Mouse (Mus musculus) embryonic facial prominence, embryonic 12.5 days (tissue): ENCODE results near the gene Focad. TPM values are rescaled to one million over a fixed set of nuclear protein-coding genes. Genes with fewer than 3 reads are reported as not detected.

Experiments
- ATAC-seq: fragments of 200-750 bp; cut with Nextera tagmentation; 2 replicates; pipeline ENCODE4 v1.8.0; 2017; ENCODE audit not compliant: insufficient number of reproducible peaks, insufficient read depth, low FRiP score, low TSS enrichment
- H3K27ac ChIP-seq: fragments of 300-500 bp; sonication (generic); 2 replicates; pipeline ENCODE4 v1.5.1; 2016; ENCODE audit warnings: mild to moderate bottlenecking
- H3K27me3 ChIP-seq: fragments of 300-500 bp; sonication (generic); 2 replicates; pipeline ENCODE4 v1.6.1; 2016; ENCODE audit warnings: mild to moderate bottlenecking, moderate library complexity
- H3K36me3 ChIP-seq: fragments of 300-500 bp; sonication (generic); 2 replicates; pipeline ENCODE4 v1.6.1; 2016; ENCODE audit warnings: mild to moderate bottlenecking
- H3K4me1 ChIP-seq: fragments of 300-500 bp; sonication (generic); 2 replicates; pipeline ENCODE4 v1.6.1; 2016
- H3K4me2 ChIP-seq: fragments of 300-500 bp; sonication (generic); replicated peaks from 2 replicates; pipeline ENCODE4 v1.6.1; 2016; ENCODE audit warnings: mild to moderate bottlenecking, moderate library complexity
- H3K4me3 ChIP-seq: fragments of 300-500 bp; sonication (generic); 2 replicates; pipeline ENCODE4 v1.5.1; 2016; ENCODE audit warnings: mild to moderate bottlenecking
- H3K9ac ChIP-seq: fragments of 300-500 bp; sonication (generic); 2 replicates; pipeline ENCODE4 v1.6.1; 2016; ENCODE audit warnings: mild to moderate bottlenecking, moderate library complexity
- H3K9me3 ChIP-seq: fragments of 300-500 bp; sonication (generic); 2 replicates; pipeline ENCODE4 v1.6.1; 2016; ENCODE audit warnings: mild to moderate bottlenecking, moderate library complexity
- WGBS: fragments of 180-500 bp; shearing (Covaris S2); methylation state at CpG from one replicate; pipeline ENCODE4 v1.1.7; 2016; 5-methylcytosine and 5-hydroxymethylcytosine counted together
- polyA plus RNA-seq: library from polyadenylated mRNA; unstranded; fragments of >200 nt; fragmentation: Nextera tagmentation; extraction: Ambion mirVana; gene quantifications from 2 replicates; pipeline ENCODE4 v1.2.1, GENCODE M21; 2016

Gene Focad
- polyA plus RNA-seq, 1 experiment from 2014 or later = 15.4 TPM

GRCm38 (mm10) chr4:88276058-88276734, 181.8 kb downstream of the Focad start:
- no peak overlapping the region for H3K9ac ChIP-seq
- WGBS = 77% methylated on average over 4 of the region's 4 CpGs
- H3K27ac ChIP-seq = no peak overlapping the region
- H3K27me3 ChIP-seq = no peaks in the 10 kb centered on the region
- H3K4me2 ChIP-seq = no peak overlapping the region
- H3K4me1 ChIP-seq = peaks cover 17% of the 10 kb centered on the region
- H3K4me3 ChIP-seq = no peak overlapping the region
- ATAC-seq = no peak
- H3K9me3 ChIP-seq = no peaks in the 10 kb centered on the region
- no peaks in the 10 kb centered on the region for H3K36me3 ChIP-seq

- no peak for ATAC-seq
- no peak overlapping the region for H3K9ac ChIP-seq
- 79% methylated on average over 2 of the region's 2 CpGs for WGBS
Observed at GRCm38 (mm10) chr4:88278524-88278923, 184.1 kb downstream of the Focad start.

DNA sequence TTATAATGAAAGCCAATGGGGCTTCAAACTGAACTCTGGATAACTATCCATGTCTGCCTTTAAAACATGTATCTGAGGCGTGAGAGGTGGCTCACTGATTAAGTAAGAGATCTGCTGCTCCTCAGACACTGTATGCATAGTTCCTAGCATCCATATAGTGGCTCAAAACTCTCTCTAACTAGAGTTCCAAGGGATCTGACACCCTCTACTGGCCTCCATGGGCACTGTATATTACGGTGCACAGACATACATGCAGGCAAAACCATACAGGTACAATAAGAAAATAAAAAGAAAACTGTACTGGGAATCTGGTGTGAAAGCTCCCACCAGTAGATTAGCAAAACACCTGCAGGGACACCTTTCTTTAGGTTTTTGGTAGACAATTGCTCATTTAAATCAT, 186.1 kb downstream of the Focad start:
- 88% methylated on average over 2 of the region's 2 CpGs for WGBS
- H3K4me2 ChIP-seq = no peak overlapping the region

More at GRCm38 (mm10) chr4:88278524-88278923, 184.1 kb downstream of the Focad start:
- no peaks in the 10 kb centered on the region for H3K27me3 ChIP-seq
- H3K4me1 ChIP-seq = peaks cover 17% of the 10 kb centered on the region
- no peak overlapping the region for H3K4me2 ChIP-seq
- no peaks in the 10 kb centered on the region for H3K9me3 ChIP-seq
- H3K4me3 ChIP-seq = no peak overlapping the region
- no peaks in the 10 kb centered on the region for H3K36me3 ChIP-seq
- H3K27ac ChIP-seq = no peak overlapping the region

GRCm38 (mm10) chr4:88295537-88295936, 201.1 kb downstream of the Focad start:
- no peaks in the 10 kb centered on the region for H3K36me3 ChIP-seq
- no peaks in the 10 kb centered on the region for H3K9me3 ChIP-seq
- no peak overlapping the region for H3K4me2 ChIP-seq
- H3K4me1 ChIP-seq = no peaks in the 10 kb centered on the region
- H3K27ac ChIP-seq = no peak overlapping the region
- H3K27me3 ChIP-seq = no peaks in the 10 kb centered on the region
- ATAC-seq = no peak
- H3K9ac ChIP-seq = no peak overlapping the region
- no peak overlapping the region for H3K4me3 ChIP-seq
- 72% methylated on average over 6 of the region's 6 CpGs for WGBS

More for the DNA sequence above, 186.1 kb downstream of the Focad start:
- Histone ChIP-seq H3K9ac (no peak overlapping the region), H3K4me3 (no peak overlapping the region), H3K36me3 (no peaks in the 10 kb centered on the region), H3K4me1 (peaks cover 10% of the 10 kb centered on the region), H3K27me3 (no peaks in the 10 kb centered on the region), H3K9me3 (no peaks in the 10 kb centered on the region), H3K27ac (no peak overlapping the region)
- ATAC-seq = no peak

DNA sequence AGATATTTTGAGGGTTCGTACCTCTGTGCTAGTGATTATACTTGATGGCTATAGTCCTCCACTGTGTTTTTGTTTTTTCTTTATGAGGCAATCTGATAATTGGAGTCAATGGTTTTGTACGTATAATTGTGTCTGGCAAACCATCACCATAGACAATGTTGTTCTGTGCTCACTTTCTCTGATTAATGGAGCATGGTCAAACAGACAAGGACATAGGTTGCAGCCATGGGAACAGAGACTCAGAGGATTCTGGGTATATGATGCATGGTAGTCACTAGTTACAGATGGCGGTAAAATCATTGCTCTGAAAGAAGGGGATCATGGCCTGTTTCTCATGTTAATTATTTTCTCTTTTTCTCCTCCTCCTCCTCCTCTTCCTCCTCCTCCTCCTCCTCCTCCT, 205.1 kb downstream of the Focad start:
- no peaks in the 10 kb centered on the region for H3K27me3 ChIP-seq
- 76% methylated on average over 3 of the region's 3 CpGs for WGBS
- no peak for ATAC-seq

DNA sequence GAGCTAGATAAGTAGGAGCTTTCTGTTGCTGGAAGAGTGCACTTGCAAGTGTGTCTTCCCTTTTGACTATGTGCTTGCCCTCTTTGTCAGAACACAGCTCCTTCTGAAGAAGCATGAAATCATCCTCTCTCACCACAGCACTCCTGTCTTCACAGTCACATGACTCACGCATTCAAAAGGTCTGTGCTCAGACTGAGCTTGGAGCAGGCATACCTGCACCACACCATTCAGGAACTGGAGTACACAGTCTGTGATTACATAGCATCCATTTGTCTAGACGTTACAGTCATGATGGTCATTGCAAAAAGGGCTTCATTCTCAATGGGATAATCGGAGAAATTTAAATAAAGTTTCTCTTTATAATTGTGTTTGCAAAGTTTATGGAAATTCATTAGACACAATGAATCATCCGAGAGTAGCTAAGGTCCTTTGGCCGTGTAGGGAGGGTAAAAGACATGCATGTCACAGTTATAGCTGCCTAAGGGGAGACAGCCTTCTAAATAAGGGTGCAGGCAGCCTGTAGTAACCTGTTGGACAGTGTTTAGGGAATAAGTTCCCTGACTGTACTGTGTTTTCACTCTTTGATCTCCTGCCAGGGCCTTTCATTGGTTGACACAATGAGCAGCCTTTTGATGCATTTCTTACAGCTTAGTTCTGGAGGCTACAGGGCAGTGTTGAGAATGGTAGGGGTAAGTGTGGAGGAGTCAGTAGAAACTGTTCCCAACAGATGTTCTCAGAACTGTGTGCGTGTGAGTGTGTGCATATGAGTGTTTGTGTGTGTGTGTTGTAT, 206.6 kb downstream of the Focad start:
- ATAC-seq = no peak
- WGBS = 81% methylated on average over 6 of the region's 6 CpGs
- Histone ChIP-seq H3K27me3 (no peaks in the 10 kb centered on the region), H3K4me3 (no peak overlapping the region), H3K4me2 (no peak overlapping the region), H3K36me3 (no peaks in the 10 kb centered on the region), H3K4me1 (no peaks in the 10 kb centered on the region), H3K9me3 (no peaks in the 10 kb centered on the region), H3K27ac (0 out of 2 replicates have a peak overlapping the region, but pooled peaks have one; percentile 30), H3K9ac (no peak overlapping the region)

More for the DNA sequence above, 205.1 kb downstream of the Focad start:
- Histone ChIP-seq H3K9me3 (no peaks in the 10 kb centered on the region), H3K4me2 (no peak overlapping the region), H3K27ac (no peak overlapping the region), H3K36me3 (no peaks in the 10 kb centered on the region), H3K9ac (no peak overlapping the region), H3K4me3 (no peak overlapping the region), H3K4me1 (no peaks in the 10 kb centered on the region)

- no peaks in the 10 kb centered on the region for H3K9me3 ChIP-seq
- no peak for ATAC-seq
- H3K4me2 ChIP-seq = no peak overlapping the region
- H3K4me3 ChIP-seq = no peak overlapping the region
- H3K36me3 ChIP-seq = no peaks in the 10 kb centered on the region
- H3K27ac ChIP-seq = no peak overlapping the region
- H3K4me1 ChIP-seq = no peaks in the 10 kb centered on the region
- H3K9ac ChIP-seq = no peak overlapping the region
- H3K27me3 ChIP-seq = no peaks in the 10 kb centered on the region
Observed at GRCm38 (mm10) chr4:88302291-88302690, 207.9 kb downstream of the Focad start.

GRCm38 (mm10) chr4:88307691-88308090, 213.3 kb downstream of the Focad start:
- Histone ChIP-seq H3K4me2 (no peak overlapping the region), H3K27me3 (no peaks in the 10 kb centered on the region), H3K36me3 (no peaks in the 10 kb centered on the region), H3K9ac (no peak overlapping the region), H3K9me3 (no peaks in the 10 kb centered on the region), H3K4me3 (no peak overlapping the region), H3K4me1 (no peaks in the 10 kb centered on the region), H3K27ac (no peak overlapping the region)
- ATAC-seq = no peak
- WGBS = 80% methylated on average over 3 of the region's 3 CpGs

GRCm38 (mm10) chr4:88308342-88309116, 214.1 kb downstream of the Focad start:
- Histone ChIP-seq H3K4me3 (no peak overlapping the region), H3K27ac (no peak overlapping the region), H3K4me2 (no peak overlapping the region), H3K27me3 (no peaks in the 10 kb centered on the region), H3K36me3 (no peaks in the 10 kb centered on the region), H3K9ac (no peak overlapping the region), H3K4me1 (no peaks in the 10 kb centered on the region), H3K9me3 (no peaks in the 10 kb centered on the region)
- WGBS = 89% methylated on average over 10 of the region's 10 CpGs
- no peak for ATAC-seq

DNA sequence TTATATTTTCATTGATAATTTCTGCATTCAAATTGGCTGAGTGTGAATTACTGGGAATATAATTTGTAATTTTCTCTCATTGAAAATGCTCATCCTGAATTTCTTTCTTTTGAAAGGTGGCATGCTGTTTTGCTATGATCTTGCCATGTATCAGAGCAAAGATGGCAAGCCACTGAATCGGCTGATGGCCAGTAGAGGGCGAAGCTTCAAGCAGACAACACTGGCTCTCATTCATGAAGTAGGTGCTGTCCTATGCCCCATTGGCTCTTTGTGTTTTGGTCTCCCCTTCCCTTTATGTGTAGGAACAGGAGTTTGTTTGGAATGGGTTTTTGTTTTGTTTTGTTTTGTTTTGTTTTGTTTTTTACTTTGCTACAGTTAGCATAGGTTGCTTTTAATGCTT, 215.2 kb downstream of the Focad start:
- Histone ChIP-seq H3K36me3 (no peaks in the 10 kb centered on the region), H3K4me2 (no peak overlapping the region), H3K4me1 (no peaks in the 10 kb centered on the region), H3K9ac (no peak overlapping the region), H3K9me3 (no peaks in the 10 kb centered on the region), H3K4me3 (no peak overlapping the region), H3K27ac (no peak overlapping the region), H3K27me3 (no peaks in the 10 kb centered on the region)
- ATAC-seq = no peak
- 45% methylated on average over 2 of the region's 2 CpGs for WGBS

GRCm38 (mm10) chr4:88314898-88315297, 220.5 kb downstream of the Focad start:
- Histone ChIP-seq H3K9ac (no peak overlapping the region), H3K4me2 (no peak overlapping the region), H3K9me3 (no peaks in the 10 kb centered on the region), H3K4me1 (no peaks in the 10 kb centered on the region), H3K36me3 (no peaks in the 10 kb centered on the region), H3K27me3 (no peaks in the 10 kb centered on the region), H3K4me3 (no peak overlapping the region), H3K27ac (no peak overlapping the region)
- ATAC-seq = no peak
- WGBS = 78% methylated on average over 3 of the region's 3 CpGs
